Mouse (Mus musculus) frontal cortex, postnatal 14 days (tissue): ENCODE measurements around the gene Phf21a.
A peak's percentile ranks its signal among the peaks of the same experiment; 100 is the strongest.

Experiments used
- DNase-seq, 2 experiments: peaks; one replicate each; pipeline ENCODE4 v3.0.0; 2022; ENCODE audit warnings: low spot score in 2 of 2

The Phf21a gene

DNA sequence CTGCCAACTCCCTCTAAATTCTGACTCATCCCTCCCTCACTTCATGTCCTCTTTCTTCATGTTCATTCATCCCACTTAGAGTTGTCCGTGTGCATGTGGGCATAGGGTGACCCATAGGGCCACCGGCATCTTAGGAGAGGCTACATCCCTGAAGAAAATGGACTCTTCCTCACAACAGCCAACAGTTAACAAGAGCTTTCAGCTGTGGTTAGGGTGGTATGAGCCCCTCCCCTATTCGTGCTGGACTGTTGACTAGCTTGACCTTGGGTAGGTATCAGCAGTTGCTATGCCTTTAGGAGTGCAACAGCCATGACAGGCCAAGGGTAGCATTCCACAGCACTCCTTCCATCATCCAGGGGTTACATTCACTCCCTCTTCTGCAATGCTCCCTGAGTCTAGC, 198.6 kb downstream of the Phf21a start:
- DNase-seq: no peak

DNA sequence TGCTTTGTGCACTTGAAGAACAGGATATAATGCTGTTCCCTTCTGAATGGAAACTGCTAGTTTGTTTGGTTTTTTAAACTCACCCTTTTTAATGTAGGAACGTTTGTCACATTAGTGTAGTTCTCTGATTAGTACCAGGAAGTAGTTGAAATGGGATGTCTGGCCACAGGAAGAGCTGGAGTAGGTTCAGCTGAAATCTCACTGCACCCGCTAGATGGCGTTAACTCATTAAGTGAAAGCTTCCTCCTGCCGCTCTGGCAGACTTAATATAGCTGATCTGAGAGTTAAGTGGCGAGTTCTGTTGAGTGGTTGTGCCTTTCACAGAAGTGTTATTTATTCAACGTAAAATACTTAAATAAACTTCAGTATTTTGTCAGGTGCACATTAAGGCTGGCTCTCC, 203.5 kb downstream of the Phf21a start:
- peak; percentile 47 to 75 for DNase-seq

DNA sequence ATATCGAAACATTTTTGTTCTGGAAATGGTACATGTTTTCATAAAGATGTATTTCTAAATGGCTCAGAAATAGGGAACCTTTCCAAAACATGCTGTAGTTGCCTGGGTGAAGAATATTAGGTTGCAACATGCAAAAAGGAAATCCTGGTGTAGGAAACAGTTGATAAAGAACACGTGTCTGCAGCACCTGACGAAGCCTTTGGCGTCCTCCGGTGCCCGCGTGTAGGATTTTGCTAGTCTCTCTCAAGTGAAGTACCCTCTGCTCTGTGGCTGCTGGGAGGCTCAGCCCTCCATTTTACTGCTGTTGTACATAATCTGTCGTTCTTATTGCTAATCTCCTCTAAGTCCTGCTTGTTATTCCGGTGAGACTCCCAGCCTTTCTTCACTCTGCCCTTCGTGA, 207.0 kb downstream of the Phf21a start:
- no peak for DNase-seq

DNA sequence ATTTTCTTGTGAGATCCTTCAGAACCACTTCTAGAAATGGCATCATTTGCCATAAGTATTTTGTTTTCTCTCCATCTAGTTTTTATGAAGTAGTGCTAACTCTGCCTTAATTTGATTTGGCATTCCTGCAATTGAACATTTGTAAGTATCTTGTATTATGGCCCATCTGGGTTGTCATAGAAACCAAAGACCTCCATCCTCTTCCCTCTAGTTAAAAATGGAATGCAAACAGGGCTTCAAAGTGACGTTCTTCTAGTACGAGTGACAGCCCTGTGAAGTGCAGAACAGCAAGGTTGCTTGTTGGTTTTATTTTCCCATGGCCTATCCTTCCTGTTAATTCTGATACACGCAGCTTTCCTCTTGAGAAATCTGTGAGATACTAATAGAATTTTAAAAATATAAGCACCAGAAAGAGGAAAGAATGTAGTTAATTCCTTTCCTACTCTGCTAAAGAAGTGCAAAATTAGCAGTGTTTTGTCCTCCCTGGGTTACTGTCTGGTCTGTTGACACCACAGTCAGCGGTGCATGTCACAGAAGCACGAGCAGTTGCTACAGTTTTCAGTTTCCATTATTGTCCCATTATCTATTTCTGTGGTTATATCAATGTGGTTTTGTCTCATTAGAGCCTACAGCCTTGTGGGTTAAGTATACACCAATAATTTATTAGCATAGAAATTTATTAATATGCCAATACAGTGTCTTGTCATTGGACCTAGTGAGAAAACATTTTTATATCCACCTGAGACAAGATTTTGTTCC, 209.1 kb downstream of the Phf21a start:
- DNase-seq: no peak

DNA sequence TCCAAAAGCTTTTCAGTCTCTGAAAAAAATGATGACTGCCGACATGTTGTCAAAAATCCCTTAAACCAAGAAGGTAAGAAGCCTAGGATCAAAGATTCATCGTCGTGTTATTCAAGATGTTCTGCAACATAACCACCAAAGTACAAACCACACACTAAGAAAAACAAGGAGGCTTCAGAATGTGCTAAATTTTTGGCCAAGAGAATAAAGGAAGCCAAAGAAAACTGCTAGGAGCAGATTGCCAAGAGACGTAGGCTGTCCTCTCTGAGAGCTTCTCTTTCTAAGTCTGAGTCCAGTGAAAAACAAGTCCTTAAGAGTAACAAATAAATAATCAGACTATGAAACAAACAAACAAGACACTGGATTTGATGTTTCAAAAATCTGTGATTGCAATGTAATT, 219.6 kb downstream of the Phf21a start:
- DNase-seq: no peak

DNA sequence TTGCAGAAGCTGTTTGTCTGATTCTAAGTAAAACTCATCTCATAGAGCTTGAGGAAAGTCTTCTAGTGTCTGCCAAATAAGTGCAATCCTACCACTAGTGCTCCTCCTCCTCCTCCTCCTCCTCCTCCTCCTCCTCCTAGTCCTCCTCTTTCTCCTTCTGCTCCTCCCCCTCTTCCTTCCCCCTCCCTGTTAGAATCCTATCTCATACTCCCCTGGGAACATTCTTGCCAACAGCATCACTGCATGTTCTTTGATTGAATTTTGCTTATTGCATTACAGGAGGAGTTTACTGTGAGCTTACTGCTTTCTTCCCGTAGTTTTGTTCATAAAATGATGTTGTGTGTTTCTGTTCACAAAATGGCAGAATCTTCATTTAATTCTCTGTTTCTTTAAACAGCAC, 221.1 kb downstream of the Phf21a start:
- DNase-seq: no peak

DNA sequence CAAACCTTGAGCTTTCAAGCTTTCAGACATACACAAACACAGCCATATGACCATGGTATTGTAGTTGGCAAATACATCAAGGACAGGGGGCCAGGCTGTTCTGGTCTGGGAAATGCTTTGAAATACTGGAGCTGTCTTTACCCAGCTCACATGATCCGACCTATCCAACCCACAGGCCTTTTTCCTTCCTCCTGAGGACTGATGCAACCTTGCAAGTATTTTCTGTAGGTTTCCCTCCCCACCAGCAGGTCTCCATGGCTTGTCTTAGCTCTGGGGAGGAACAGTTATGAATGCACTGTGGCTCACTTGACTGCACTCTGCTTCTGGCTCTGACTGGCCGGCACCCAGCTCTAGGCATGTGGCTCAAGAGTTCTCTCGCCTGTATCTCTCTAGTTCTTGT, 223.7 kb downstream of the Phf21a start:
- DNase-seq: no peak

DNA sequence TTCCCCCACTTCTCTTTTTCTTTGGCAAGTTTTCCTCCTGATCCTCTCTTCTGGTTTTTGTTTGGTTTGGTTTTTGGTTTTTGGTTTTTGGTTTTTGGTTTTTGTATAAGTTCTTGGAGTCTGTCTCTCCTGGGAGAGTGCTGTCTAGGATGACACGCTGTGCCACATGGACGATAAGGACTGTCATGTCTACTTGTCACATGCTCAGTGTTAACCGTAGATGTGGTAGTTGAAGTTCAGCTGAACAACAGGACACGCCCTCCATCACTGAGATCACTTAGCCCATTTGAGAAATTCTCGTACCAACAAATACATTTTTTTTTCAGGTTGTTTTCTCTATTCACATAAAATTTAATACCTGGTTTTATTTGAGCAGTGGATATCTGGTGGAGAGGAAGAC, 224.3 kb downstream of the Phf21a start:
- DNase-seq: no peak

DNA sequence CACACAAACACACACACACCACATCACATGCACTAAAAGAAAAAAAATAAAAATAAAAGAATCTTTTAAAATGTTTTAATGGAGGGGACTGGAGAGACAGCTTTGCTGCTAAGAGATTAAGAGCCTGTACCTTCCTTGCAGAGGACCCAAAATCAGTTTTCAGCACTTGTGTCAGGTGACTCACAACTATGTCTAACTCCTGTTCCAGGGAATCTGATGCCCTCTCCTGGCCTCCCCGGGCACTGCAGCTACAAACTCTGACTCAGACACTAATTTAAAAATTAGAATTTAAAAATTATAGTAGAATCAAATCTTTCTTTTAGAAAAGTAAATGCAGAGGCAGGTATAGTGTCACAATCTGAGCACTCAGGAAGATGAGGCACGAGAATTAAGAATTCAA, 229.8 kb downstream of the Phf21a start:
- no peak for DNase-seq

DNA sequence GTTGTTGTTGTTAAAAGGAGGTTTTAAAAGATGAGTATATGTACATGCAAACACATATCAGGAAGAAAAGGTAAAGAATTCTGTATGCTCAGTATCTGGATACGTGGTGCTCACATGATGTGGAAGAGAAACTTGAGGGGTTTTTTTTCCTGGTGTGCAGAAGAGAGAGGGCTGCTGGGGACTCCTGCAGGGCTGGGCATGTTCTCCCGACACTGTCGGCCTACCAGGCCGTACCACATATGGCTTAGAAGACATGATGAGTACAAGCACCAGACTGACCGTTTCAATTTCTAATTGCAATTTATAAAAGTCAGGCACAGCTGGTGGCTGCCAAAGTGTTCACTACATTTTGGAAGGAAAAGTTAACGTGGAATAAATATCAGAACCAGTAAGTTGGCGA, 232.8 kb downstream of the Phf21a start:
- DNase-seq: no peak

DNA sequence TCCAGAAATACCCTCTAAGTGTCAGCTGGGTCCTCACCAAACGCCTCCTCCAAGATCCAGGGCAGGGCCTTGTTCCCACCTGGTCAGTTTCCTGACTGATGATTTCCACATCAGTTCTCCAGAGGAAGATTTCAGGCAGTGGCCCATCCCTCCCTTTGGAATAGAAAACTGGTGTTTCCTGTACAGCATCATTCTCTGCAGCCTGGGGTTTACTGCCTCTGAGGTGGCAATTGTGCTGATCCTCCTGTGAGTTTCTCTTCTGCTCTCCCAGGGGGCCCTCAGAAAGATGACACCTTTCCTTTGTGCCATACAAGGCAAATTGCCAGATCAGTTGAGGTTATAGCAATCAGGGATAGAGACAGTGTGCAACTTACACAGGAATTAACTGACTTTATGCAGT, 233.3 kb downstream of the Phf21a start:
- no peak for DNase-seq

DNA sequence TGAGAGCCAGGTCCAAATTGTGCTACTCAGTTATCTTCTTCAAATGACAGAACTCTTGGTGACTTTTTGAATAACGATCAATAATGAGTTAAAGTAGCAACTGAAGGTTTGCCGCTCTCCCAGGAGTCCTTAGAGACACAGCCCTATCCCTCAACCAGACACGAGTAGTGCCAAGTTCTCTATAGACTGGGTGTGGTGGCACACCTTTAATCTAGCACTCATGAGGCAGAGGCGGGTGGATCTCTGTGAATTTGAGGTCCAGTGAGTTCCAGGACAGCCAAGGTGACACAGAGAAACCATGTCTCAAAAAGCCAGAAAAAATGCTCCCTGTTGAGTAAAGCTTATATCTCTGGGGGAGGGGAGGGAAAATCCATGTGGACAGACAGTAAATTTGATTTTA, 234.7 kb downstream of the Phf21a start:
- DNase-seq: no peak

DNA sequence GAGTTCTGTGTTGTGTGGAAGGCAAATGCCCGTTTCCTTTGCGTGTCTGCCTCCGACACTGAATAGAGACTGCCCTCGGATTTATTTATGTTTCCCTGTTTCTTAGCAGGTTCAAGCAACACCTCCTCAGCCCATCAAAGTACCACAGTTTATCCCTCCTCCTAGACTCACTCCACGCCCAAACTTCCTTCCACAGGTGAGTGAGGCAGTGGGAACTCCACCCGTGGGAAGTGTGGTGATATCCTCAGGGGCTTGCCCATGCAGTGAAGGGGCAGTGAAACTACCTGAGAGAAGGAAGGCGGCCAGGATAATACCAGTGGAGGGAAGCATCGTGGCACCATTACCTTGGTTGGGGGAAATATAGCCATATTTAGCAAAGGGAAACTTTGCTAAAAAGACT, 235.3 kb downstream of the Phf21a start:
- no peak for DNase-seq

DNA sequence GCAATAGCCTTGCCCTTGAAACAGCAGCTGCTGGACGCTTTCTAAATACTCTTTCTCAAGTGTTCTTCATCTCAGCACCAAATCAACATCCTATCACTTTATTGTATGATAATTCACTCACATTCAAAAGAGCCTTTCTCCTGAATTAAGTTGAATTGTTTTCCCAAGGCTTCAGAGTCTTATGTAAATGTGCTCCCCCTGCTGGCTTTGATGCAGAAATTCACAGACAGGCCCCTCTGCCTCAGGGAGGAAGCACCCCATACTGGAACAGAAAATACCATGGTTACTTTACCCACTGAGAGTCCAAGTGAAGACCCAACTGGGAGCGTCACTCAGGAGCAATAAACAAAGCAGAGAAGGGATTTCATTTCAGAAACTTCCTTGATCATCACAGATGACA, 237.9 kb downstream of the Phf21a start:
- DNase-seq: no peak

DNA sequence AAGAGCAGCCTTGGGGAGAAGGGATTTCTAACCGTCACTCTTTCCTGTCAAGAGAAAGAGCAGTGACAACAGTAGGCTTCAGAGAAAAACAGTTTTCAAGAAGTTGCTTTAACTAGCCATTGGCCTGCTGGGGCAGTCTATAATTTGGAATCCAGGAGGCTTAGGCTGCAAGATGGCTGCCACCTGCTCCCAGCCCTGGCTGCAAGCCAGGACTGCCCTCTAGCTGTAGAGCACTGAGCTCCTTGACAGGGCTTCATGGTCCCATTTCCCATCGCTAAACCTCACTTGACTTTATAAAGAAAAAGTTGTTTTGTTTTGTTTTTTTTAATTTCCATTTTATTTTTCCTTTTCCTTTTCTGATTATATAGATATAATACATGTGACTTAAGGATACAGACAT, 238.5 kb downstream of the Phf21a start:
- no peak for DNase-seq

DNA sequence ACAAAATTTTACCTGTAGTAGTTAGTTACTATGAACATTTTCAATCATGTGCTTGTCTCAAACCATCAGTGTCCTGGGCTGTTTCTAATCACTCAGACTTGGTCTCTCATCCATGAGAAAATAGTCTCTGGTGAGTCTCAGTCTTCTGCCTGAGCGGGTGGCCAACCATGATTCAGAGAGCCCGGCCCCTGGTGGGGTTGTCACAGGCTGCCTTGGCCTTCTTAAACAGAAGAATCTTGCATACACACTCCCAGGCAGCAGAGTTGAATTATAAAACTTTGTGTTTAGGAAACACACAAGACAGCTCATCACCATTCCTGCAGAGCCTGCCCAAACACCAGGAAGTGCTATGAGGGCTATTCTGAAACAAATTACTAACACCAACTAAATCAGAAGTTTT, 239.0 kb downstream of the Phf21a start:
- DNase-seq: no peak

DNA sequence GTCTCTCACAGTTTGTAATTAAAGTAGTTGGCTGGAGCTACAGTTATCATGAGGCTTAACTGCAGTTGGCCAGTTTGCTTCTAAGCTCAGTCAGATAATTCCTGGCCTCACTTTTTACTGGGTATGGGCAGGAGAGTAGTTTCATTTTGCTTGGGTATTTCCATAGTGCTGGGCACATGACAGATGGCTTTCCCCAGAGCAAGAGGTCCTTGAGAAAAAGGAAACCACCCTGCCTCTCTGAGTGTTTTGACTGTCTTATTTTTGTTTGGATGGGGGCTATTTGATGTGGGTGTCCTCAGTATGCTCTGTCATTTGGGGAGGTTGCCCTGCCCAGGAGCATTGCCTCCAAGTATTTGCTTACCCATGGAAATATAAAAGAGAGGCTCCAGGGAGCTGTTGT, 249.5 kb downstream of the Phf21a start:
- DNase-seq: no peak

DNA sequence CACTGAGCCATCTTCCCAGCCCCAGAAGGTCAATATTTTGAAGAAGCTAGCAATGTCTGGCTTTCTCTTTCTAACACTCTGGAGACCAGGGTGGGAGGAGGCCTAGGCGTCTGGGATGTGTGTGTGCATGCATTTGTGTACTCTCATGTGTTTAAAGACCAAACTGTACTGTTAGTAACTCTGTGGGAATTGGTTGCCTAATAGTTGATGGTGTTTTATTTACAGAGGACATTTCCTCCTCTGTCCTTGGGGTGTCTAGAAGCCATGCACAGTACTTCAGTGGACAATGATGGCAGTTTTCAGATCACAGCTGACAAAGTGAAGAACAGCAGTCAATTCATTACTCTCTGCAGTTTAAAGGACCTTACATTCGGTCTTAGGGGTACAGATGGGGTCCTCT, 254.3 kb downstream of the Phf21a start:
- DNase-seq: no peak

DNA sequence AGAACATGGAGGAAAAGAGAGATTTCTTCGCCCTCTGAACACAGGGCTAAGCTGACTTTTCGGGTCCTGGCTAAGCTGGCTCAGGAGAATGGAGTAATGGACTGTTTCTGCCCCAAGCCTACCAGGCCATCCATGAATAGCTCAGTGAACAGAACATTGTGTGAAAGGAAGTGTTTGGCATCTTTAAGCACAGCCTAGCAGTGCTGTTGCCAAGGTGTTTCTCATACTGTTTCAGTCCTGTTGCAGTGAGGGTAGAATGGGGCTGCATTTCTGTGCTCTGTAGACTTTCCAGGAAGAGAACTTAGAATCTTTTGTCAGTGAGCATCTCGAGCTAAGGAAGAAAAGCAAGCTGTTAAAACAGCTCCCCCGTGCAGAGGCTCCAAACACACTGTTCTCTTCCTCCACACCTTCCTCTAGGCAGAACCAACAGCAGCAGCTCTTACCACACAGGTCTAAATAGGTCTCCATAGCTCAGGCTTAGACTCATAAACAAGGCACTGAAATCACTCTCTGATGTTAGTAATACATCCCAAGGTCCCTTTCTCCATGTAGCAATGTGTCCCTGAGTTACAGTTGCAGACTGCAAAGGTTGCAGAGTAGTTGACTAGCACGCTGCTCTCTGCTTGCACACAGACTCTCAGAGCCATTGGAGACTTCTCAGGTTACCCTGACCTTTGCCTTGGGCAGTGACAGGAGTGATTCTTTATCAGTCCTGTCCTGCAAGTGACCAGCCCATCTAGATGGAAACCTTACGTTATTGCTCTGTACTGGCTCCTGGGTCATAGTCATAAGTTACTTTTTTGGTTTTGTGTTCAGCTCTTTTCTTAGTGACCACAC, 256.9 kb downstream of the Phf21a start:
- DNase-seq: no peak

DNA sequence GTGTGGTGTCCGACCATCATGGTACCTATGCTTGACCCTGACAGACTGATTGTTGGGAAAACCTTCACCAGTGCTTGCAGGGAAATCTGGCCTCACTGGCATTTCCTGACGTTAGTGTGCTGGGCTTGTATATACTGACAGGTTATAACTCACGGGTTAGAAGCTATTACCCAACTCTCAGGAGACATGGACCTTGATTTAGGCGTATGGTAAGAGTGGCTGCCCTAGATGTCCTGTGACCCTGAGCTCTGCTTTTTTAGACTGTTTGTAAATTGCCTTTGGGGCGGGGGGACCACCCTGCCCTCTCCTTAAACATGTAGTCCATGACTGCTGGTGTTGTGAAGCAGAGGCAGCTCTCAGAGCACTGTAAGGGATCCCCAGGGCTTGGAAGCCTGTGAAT, 257.8 kb downstream of the Phf21a start:
- DNase-seq: no peak

DNA sequence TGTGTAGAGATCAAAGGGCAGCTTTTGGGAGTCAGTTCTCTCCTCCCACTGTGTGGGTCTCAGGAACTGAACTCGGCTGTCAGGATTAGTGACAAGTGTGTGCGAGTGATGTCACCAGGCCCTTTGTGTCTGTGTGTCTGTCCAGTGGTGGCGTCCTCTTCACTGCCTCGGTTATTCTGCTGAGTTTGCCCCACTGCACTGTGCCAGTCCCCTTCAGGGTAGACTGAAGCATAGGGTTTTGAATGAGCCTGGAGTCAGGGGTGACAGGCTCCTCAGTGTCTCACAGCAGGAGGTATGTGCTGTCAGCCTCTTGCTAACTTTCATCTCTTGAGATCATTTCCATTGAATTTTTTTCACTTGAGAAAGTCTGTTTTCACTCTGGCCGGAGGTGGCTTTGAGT, 260.5 kb downstream of the Phf21a start:
- DNase-seq: no peak

DNA sequence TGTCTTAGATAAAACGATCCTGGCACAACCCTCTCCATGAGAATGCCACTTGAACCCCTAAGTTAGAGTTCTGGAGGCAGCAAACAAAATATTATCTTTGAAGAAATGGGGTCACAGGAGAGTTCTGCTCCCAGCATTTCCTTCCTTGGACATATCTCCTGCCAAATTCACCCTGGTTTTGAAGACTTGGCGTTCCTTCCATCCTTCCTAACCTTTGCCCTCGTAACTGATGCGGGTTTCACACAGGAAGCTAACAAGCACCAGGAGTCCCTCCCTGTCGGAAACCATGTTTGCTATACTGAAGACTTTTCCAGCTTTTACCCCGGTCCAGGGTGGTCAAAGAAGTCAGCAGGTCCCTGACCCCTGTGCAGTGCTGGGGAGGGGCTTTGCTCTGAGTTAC, 261.3 kb downstream of the Phf21a start:
- DNase-seq: no peak

DNA sequence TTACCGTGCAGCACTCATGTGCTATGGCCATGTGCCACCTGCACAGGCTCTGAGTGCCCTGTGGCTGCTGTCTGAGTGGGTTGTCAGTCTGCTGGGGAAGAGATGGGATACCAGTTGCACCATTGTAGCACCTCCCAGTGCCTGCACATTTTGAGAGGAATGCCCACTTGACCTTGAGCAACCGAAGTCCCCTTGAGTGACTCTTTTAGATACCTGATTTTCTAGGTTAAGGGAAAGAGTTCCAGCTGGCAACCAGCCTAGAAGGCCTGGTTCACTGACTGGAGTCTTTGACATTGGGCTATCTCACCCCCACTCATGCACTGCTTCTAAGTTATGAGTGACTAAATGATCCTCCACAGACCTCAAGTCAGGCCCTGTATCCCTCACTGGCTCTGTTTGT, 266.4 kb downstream of the Phf21a start:
- no peak for DNase-seq
